Mouse (Mus musculus) MEL (cell line): ENCODE measurements around the gene Apba1. TPM values are rescaled to one million over a fixed set of nuclear protein-coding genes. Genes with fewer than 3 reads are reported as not detected.

Experiments
- DNase-seq: peaks from one replicate; pipeline ENCODE4 v3.0.0; 2011; ENCODE audit warnings: low read depth, low spot score
- H3K27ac ChIP-seq: 2 replicates; pipeline ENCODE4 v1.5.1; 2012; ENCODE audit warnings: low read depth, mild to moderate bottlenecking, control low read depth, low read length, moderate library complexity; ENCODE audit not compliant: control insufficient read depth
- H3K27me3 ChIP-seq, 2 experiments: fragments of 150-350 bp in 1 of 2; sonication (generic) in 1 of 2; 2 replicates each; pipeline ENCODE4 v1.6.1; 2012; ENCODE audit warnings: low read length in 2 of 2, mild to moderate bottlenecking in 2 of 2, improper control_type of control experiment in 1 of 2, moderate library complexity in 1 of 2; ENCODE audit not compliant: insufficient read depth in 2 of 2, control insufficient read depth in 1 of 2
- H3K36me3 ChIP-seq, 2 experiments: 2 replicates each; pipeline ENCODE4 v1.6.1; 2012 to 2014; ENCODE audit warnings: low read length in 2 of 2, improper control_type of control experiment in 1 of 2, inconsistent platforms in 1 of 2, mild to moderate bottlenecking in 1 of 2; ENCODE audit not compliant: insufficient read depth in 2 of 2, control insufficient read depth in 1 of 2
- H3K4me1 ChIP-seq, 2 experiments: fragments of 150-350 bp in 1 of 2; sonication (generic) in 1 of 2; 2 replicates each; pipeline ENCODE4 v1.6.1; 2012; ENCODE audit warnings: low read length in 2 of 2, improper control_type of control experiment in 1 of 2, mild to moderate bottlenecking in 1 of 2; ENCODE audit not compliant: insufficient read depth in 2 of 2, control insufficient read depth in 1 of 2
- H3K4me3 ChIP-seq, 2 experiments: fragments of 150-350 bp in 1 of 2; sonication (generic) in 1 of 2; 2 replicates each; pipeline ENCODE4 v1.5.1; 2012; ENCODE audit warnings: low read depth in 2 of 2, low read length in 2 of 2, mild to moderate bottlenecking in 2 of 2, moderate library complexity in 2 of 2, control low read depth in 1 of 2, improper control_type of control experiment in 1 of 2; ENCODE audit not compliant: control insufficient read depth in 1 of 2, insufficient read depth in 1 of 2
- H3K79me2 ChIP-seq: 2 replicates; pipeline ENCODE4 v1.6.1; 2012; ENCODE audit warnings: mild to moderate bottlenecking, low read length, moderate library complexity; ENCODE audit not compliant: control insufficient read depth, poor library complexity, insufficient read depth
- H3K9ac ChIP-seq: 2 replicates; pipeline ENCODE4 v1.6.1; 2012; ENCODE audit warnings: low read depth, mild to moderate bottlenecking, control low read depth, low read length, moderate library complexity; ENCODE audit not compliant: control insufficient read depth, poor library complexity, severe bottlenecking
- H3K9me3 ChIP-seq: fragments of 150-350 bp; sonication (generic); replicated peaks from 2 replicates; pipeline ENCODE4 v1.6.1; 2012; ENCODE audit warnings: mild to moderate bottlenecking, low read length, improper control_type of control experiment, moderate library complexity; ENCODE audit not compliant: insufficient read depth
- CHD1 ChIP-seq: IDR thresholded peaks from 2 replicates; pipeline ENCODE4 v1.6.1; 2012; ENCODE audit warnings: low read depth, mild to moderate bottlenecking, inconsistent platforms, low read length, improper control_type of control experiment
- CTCF ChIP-seq, 3 experiments: IDR thresholded peaks in 2 of 3; conservative IDR thresholded peaks in 1 of 3; 2 replicates each; pipeline ENCODE4 v1.5.1; 2011 to 2012; ENCODE audit warnings: low read length in 3 of 3, low read depth in 2 of 3, mild to moderate bottlenecking in 2 of 3, improper control_type of control experiment in 1 of 3, inconsistent platforms in 1 of 3, mixed read lengths in 1 of 3, moderate library complexity in 1 of 3; ENCODE audit not compliant: control insufficient read depth in 1 of 3, insufficient read depth in 1 of 3, poor library complexity in 1 of 3, severe bottlenecking in 1 of 3
- HCFC1 ChIP-seq: IDR thresholded peaks from 2 replicates; pipeline ENCODE4 v1.6.1; 2012; ENCODE audit warnings: low read depth, mild to moderate bottlenecking, inconsistent platforms, low read length, improper control_type of control experiment, moderate library complexity
- JUND ChIP-seq: IDR thresholded peaks from 2 replicates; pipeline ENCODE4 v1.6.1; 2011; ENCODE audit warnings: low read depth, mild to moderate bottlenecking, improper control_type of control experiment, low read length
- MXI1 ChIP-seq: IDR thresholded peaks from 2 replicates; pipeline ENCODE4 v1.6.1; 2011; ENCODE audit warnings: mild to moderate bottlenecking, low read depth, low read length, improper control_type of control experiment
- MYC ChIP-seq: IDR thresholded peaks from 2 replicates; pipeline ENCODE4 v1.6.1; 2011; ENCODE audit warnings: low read depth, mild to moderate bottlenecking, low read length, improper control_type of control experiment, moderate library complexity
- NELFE ChIP-seq: IDR thresholded peaks from 2 replicates; pipeline ENCODE4 v1.6.1; 2011; ENCODE audit warnings: low read depth, low read length, improper control_type of control experiment
- POLR2AphosphoS2 ChIP-seq: IDR thresholded peaks from 2 replicates; pipeline ENCODE4 v1.6.1; 2011; ENCODE audit warnings: low read length, improper control_type of control experiment
- POLR2AphosphoS5 ChIP-seq: IDR thresholded peaks from 2 replicates; pipeline ENCODE4 v1.6.1; 2012; ENCODE audit warnings: low read depth, borderline replicate concordance, mild to moderate bottlenecking, inconsistent platforms, low read length, moderate library complexity, mixed read lengths
- RAD21 ChIP-seq: IDR thresholded peaks from 2 replicates; pipeline ENCODE4 v1.6.1; 2011; ENCODE audit warnings: mild to moderate bottlenecking, low read depth, low read length, improper control_type of control experiment
- RCOR1 ChIP-seq: IDR thresholded peaks from 2 replicates; pipeline ENCODE4 v1.6.1; 2012; ENCODE audit warnings: low read depth, mild to moderate bottlenecking, inconsistent platforms, low read length, improper control_type of control experiment
- SMC3 ChIP-seq: IDR thresholded peaks from 2 replicates; pipeline ENCODE4 v1.6.1; 2011; ENCODE audit warnings: low read depth, low read length, improper control_type of control experiment
- TAL1 ChIP-seq: IDR thresholded peaks from 2 replicates; pipeline ENCODE4 v1.6.1; 2012; ENCODE audit warnings: mild to moderate bottlenecking, inconsistent platforms, low read length, moderate library complexity, mixed read lengths
- TCF12 ChIP-seq: IDR thresholded peaks from 2 replicates; pipeline ENCODE4 v1.6.1; 2014; ENCODE audit warnings: low read depth, mild to moderate bottlenecking, inconsistent platforms, low read length, improper control_type of control experiment, moderate library complexity
- USF1 ChIP-seq: IDR thresholded peaks from 2 replicates; pipeline ENCODE4 v1.6.1; 2014; ENCODE audit warnings: low read depth, mild to moderate bottlenecking, inconsistent platforms, low read length, improper control_type of control experiment, moderate library complexity
- ZC3H11A ChIP-seq: IDR thresholded peaks from 2 replicates; pipeline ENCODE4 v1.6.1; 2012; ENCODE audit warnings: low read depth, mild to moderate bottlenecking, inconsistent platforms, low read length, improper control_type of control experiment
- polyA plus RNA-seq, 2 experiments: library from polyadenylated mRNA; stranded (reverse) in 1 of 2; unstranded in 1 of 2; fragments of >175 nt in 1 of 2; fragments of >200 nt in 1 of 2; gene quantifications; 2 replicates each; pipeline versions ENCODE4 v1.2.1 to v1.2.4; 2012; ENCODE audit warnings: low replicate concordance in 2 of 2, low read depth in 1 of 2; ENCODE audit not compliant: insufficient read length in 2 of 2, insufficient read depth in 1 of 2, missing spikeins in 1 of 2
- total RNA-seq: library from RNA; depleted of rRNA; stranded (reverse); fragments of 300-350 nt; gene quantifications from 2 replicates; pipeline ENCODE4 v1.2.3, GENCODE M21; 2012

Apba1 gene
- total and polyA plus RNA-seq, 3 experiments: under 0.01 to 0.03 TPM; not detected in 1

- TF ChIP-seq CTCF (IDR thresholded peaks at IDR 0.05 in 2 of 3, conservative IDR thresholded peaks at IDR 0.05 in 1 of 3; ENCODE audit: control insufficient read depth in 1 of 3, insufficient read depth in 1 of 3, low read depth in 2 of 3, low read length in 3 of 3, poor library complexity in 1 of 3, severe bottlenecking in 1 of 3): no peak
- TF ChIP-seq, all 39 proteins: peak for 0
Measured at GRCm38 (mm10) chr19:23874502-23874901, 115.8 kb downstream of the Apba1 start (continued).

- Histone ChIP-seq H3K36me3 (no peaks in the 10 kb centered on the region), H3K27me3 (no peaks in the 10 kb centered on the region), H3K9ac (no peak overlapping the region), H3K27ac (no peak overlapping the region), H3K79me2 (no peaks in the 10 kb centered on the region), H3K9me3 (no peaks in the 10 kb centered on the region), H3K4me1 (no peaks in the 10 kb centered on the region), H3K4me3 (no peak overlapping the region)
- DNase-seq: no peak
- TF ChIP-seq CHD1: no peak
- no peak for TF ChIP-seq POLR2AphosphoS5
- TF ChIP-seq TCF12: no peak
- no peak for TF ChIP-seq SMC3
- TF ChIP-seq POLR2AphosphoS2: no peak
- TF ChIP-seq USF1: no peak
- no peak for TF ChIP-seq JUND
- no peak for TF ChIP-seq NELFE
- no peak for TF ChIP-seq TAL1
- no peak for TF ChIP-seq MYC
Measured at GRCm38 (mm10) chr19:23875819-23876218, 117.1 kb downstream of the Apba1 start.

- no peak for TF ChIP-seq ZC3H11A
- TF ChIP-seq MXI1: no peak
- TF ChIP-seq JUND: no peak
- TF ChIP-seq RAD21: no peak
- no peak for TF ChIP-seq RCOR1
- TF ChIP-seq POLR2AphosphoS2: no peak
- TF ChIP-seq HCFC1: no peak
- DNase-seq: no peak
- no peak overlapping the region for H3K4me3 ChIP-seq
- no peaks in the 10 kb centered on the region for H3K4me1 ChIP-seq
- H3K27ac ChIP-seq: no peak overlapping the region
- no peak overlapping the region for H3K9ac ChIP-seq
- no peaks in the 10 kb centered on the region for H3K79me2 ChIP-seq
- no peaks in the 10 kb centered on the region for H3K27me3 ChIP-seq
- no peaks in the 10 kb centered on the region for H3K9me3 ChIP-seq
- no peaks in the 10 kb centered on the region for H3K36me3 ChIP-seq
Measured at GRCm38 (mm10) chr19:23879862-23880261, 121.2 kb downstream of the Apba1 start.
